Mouse (Mus musculus) midbrain, postnatal 0 days (tissue): ENCODE data around the gene Wdtc1. TPM values are rescaled to one million over a fixed set of nuclear protein-coding genes. Genes with fewer than 3 reads are reported as not detected.
A peak's percentile ranks its signal among the peaks of the same experiment; 100 is the strongest.

ENCODE experiments used
- ATAC-seq: fragments of 200-750 bp; cut with Nextera tagmentation; 2 replicates; pipeline ENCODE4 v1.8.0; 2017; ENCODE audit warnings: moderate number of reproducible peaks, mild to moderate bottlenecking, moderate TSS enrichment, moderate library complexity; ENCODE audit not compliant: low FRiP score
- DNase-seq: peaks from one replicate; pipeline ENCODE4 v3.0.0-alpha.2; 2015; ENCODE audit warnings: low spot score
- H3K27ac ChIP-seq: fragments of 300-500 bp; sonication (generic); 2 replicates; pipeline ENCODE4 v1.5.1; 2014; ENCODE audit warnings: low read depth, mild to moderate bottlenecking, low read length, mixed read lengths
- H3K27me3 ChIP-seq: fragments of 300-500 bp; sonication (generic); 2 replicates; pipeline ENCODE4 v1.6.1; 2014; ENCODE audit warnings: low read length, control low read depth, mixed read lengths; ENCODE audit not compliant: insufficient read depth
- H3K36me3 ChIP-seq: fragments of 300-500 bp; sonication (generic); 2 replicates; pipeline ENCODE4 v1.6.1; 2014; ENCODE audit warnings: low read length, control low read depth, mixed read lengths; ENCODE audit not compliant: insufficient read depth
- H3K4me1 ChIP-seq: fragments of 300-500 bp; sonication (generic); 2 replicates; pipeline ENCODE4 v1.6.1; 2014; ENCODE audit warnings: mild to moderate bottlenecking, control low read depth, antibody characterized with exemption, low read length, mixed read lengths; ENCODE audit not compliant: insufficient read depth
- H3K4me2 ChIP-seq: fragments of 300-500 bp; sonication (generic); 2 replicates; pipeline ENCODE4 v1.6.1; 2014; ENCODE audit warnings: low read depth, mild to moderate bottlenecking, low read length, mixed read lengths; ENCODE audit not compliant: poor library complexity, severe bottlenecking
- H3K4me3 ChIP-seq: fragments of 300-500 bp; sonication (generic); 2 replicates; pipeline ENCODE4 v1.5.1; 2014; ENCODE audit warnings: low read depth, mild to moderate bottlenecking, low read length, moderate library complexity
- H3K9ac ChIP-seq: fragments of 300-500 bp; sonication (generic); replicated peaks from 2 replicates; pipeline ENCODE4 v1.6.1; 2014; ENCODE audit warnings: mild to moderate bottlenecking, low read length, moderate library complexity, mixed read lengths; ENCODE audit not compliant: poor library complexity, severe bottlenecking
- H3K9me3 ChIP-seq: fragments of 300-500 bp; sonication (generic); 2 replicates; pipeline ENCODE4 v1.6.1; 2016; ENCODE audit warnings: low read length, control low read depth
- CTCF ChIP-seq: IDR thresholded peaks from 2 replicates; pipeline ENCODE4 v1.5.1; 2016; ENCODE audit warnings: antibody characterized with exemption, mild to moderate bottlenecking
- WGBS: fragments of 180-500 bp; shearing (Covaris S2); extraction: QIAGEN DNeasy Blood & Tissue Kit; methylation state at CpG from one replicate; pipeline ENCODE4 v1.1.7; 2014; 5-methylcytosine and 5-hydroxymethylcytosine counted together
- polyA plus RNA-seq: library from polyadenylated mRNA; unstranded; fragments of >200 nt; fragmentation: Nextera tagmentation; extraction: Ambion mirVana; gene quantifications from 2 replicates; pipeline ENCODE4 v1.2.1, GENCODE M21; 2015
- total RNA-seq: library from RNA; depleted of rRNA; stranded (reverse); fragments of >200 nt; gene quantifications from 2 replicates; pipeline ENCODE4 v1.2.3, GENCODE M21; 2014

Wdtc1 gene
- total and polyA plus RNA-seq, 2 experiments from 2014 or later = 15.6 to 54.8 TPM

DNA sequence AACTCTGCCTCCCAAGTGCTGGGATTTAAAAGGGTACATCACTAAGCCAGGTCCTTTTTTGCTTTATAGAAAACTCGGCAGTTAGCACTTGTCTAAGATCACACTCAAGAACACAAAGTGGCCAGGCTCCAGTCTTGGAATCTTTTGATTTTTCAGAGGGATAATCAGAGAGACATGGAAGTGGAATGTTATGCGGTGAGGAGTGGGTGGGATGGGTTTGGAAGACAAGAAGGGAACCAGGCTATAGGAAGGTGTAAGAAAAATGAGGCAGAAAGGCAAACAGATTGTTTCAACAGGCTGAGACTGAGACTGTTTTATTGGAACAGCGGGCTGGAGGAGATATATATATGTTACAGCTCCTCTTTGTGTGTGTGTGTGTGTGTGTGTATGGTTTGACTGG is 74.8 kb downstream of the Wdtc1 start:
- H3K9me3 ChIP-seq = no peaks in the 10 kb centered on the region
- DNase-seq = no peak
- ATAC-seq = no peak
- H3K36me3 ChIP-seq = 0 out of 2 replicates have a peak, but pooled peaks cover 3% of the 10 kb centered on the region
- no peak overlapping the region for H3K9ac ChIP-seq
- TF ChIP-seq CTCF = no peak
- WGBS = 88% methylated on average over 3 of the region's 3 CpGs
- H3K27me3 ChIP-seq = no peaks in the 10 kb centered on the region
- H3K4me1 ChIP-seq = peaks cover 11% of the 10 kb centered on the region; the same call in 1 of the 2 replicates
- peak overlapping the region; percentile 72; the same call in 1 of the 2 replicates for H3K4me2 ChIP-seq
- no peak overlapping the region; the same call in 1 of the 2 replicates for H3K4me3 ChIP-seq
- no peak overlapping the region for H3K27ac ChIP-seq

DNA sequence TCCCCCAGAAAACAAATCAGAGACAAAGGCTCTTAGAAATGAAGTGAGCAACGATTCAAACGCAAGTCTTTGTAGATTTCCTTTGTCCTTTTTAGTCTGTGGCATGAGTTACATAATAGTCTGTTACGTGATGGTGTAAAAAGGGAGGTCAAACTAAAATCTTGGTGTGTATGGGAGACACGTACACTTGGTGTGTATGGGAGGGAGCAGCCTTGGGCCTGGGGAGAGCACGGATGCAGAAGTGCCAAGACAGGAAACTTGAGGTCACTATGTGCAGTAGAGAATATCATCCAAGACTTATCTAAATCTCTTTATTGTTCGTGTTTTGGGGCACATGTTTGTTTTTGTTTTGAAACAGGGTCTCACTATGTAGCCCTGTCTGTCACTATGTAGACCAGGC is 75.2 kb downstream of the Wdtc1 start:
- H3K27me3 ChIP-seq = no peaks in the 10 kb centered on the region
- peak overlapping the region; percentile 89; the same call in 1 of the 2 replicates for H3K9ac ChIP-seq
- no peaks in the 10 kb centered on the region for H3K9me3 ChIP-seq
- TF ChIP-seq CTCF = no peak
- peaks cover 11% of the 10 kb centered on the region; the same call in 1 of the 2 replicates for H3K4me1 ChIP-seq
- H3K27ac ChIP-seq = peak overlapping the region; percentile 93
- H3K36me3 ChIP-seq = 0 out of 2 replicates have a peak, but pooled peaks cover 3% of the 10 kb centered on the region
- peak overlapping the region; percentile 72 for H3K4me2 ChIP-seq
- DNase-seq (no peak), ATAC-seq (no peak)
- H3K4me3 ChIP-seq = peak overlapping the region; percentile 81
- WGBS = 27% methylated on average over 6 of the region's 6 CpGs

GRCm38 (mm10) chr4:133277104-133278026 is 75.9 kb downstream of the Wdtc1 start, which contains the start of gene Tmem222:
Gene Tmem222 (minus strand): TSS chr4:133277792.
- Histone ChIP-seq H3K4me1 (peaks cover 11% of the 10 kb centered on the region; the same call in 1 of the 2 replicates), H3K9ac (peak within 1 kb of the TSS; percentile 89), H3K36me3 (0 out of 2 replicates have a peak, but pooled peaks cover 3% of the 10 kb centered on the region), H3K4me2 (peak within 1 kb of the TSS; percentile 72), H3K27me3 (no peaks in the 10 kb centered on the region), H3K4me3 (peak within 1 kb of the TSS; percentile 81), H3K9me3 (no peaks in the 10 kb centered on the region), H3K27ac (peak within 1 kb of the TSS; percentile 93)
- TF ChIP-seq CTCF = no peak
- WGBS = under 1% methylated on average over 66 of the region's 73 CpGs
- DNase-seq (peak; percentile 98), ATAC-seq (peak; percentile 94)

GRCm38 (mm10) chr4:133270929-133271328 is 82.4 kb downstream of the Wdtc1 start:
- H3K36me3 ChIP-seq = peaks cover 43% of the 10 kb centered on the region

GRCm38 (mm10) chr4:133269596-133269995 is 83.7 kb downstream of the Wdtc1 start:
- Histone ChIP-seq H3K4me3 (no peak overlapping the region), H3K9ac (no peak overlapping the region), H3K4me2 (no peak overlapping the region), H3K27ac (no peak overlapping the region), H3K27me3 (no peaks in the 10 kb centered on the region), H3K9me3 (no peaks in the 10 kb centered on the region), H3K36me3 (peaks cover 46% of the 10 kb centered on the region), H3K4me1 (no peaks in the 10 kb centered on the region)
- WGBS = 90% methylated on average over 3 of the region's 3 CpGs
- DNase-seq (no peak), ATAC-seq (no peak)
- no peak for TF ChIP-seq CTCF

More at GRCm38 (mm10) chr4:133270929-133271328, 82.4 kb downstream of the Wdtc1 start:
- TF ChIP-seq CTCF = no peak
- Histone ChIP-seq H3K27ac (no peak overlapping the region), H3K4me1 (peaks cover 4% of the 10 kb centered on the region; the same call in 1 of the 2 replicates), H3K4me3 (no peak overlapping the region), H3K9ac (no peak overlapping the region), H3K4me2 (no peak overlapping the region), H3K9me3 (no peaks in the 10 kb centered on the region), H3K27me3 (no peaks in the 10 kb centered on the region)
- 92% methylated on average over 9 of the region's 9 CpGs for WGBS
- DNase-seq (no peak), ATAC-seq (no peak)

- Histone ChIP-seq H3K9ac (no peak overlapping the region), H3K27ac (no peak overlapping the region), H3K27me3 (no peaks in the 10 kb centered on the region), H3K4me3 (no peak overlapping the region), H3K36me3 (peaks cover 48% of the 10 kb centered on the region), H3K9me3 (no peaks in the 10 kb centered on the region), H3K4me2 (no peak overlapping the region), H3K4me1 (no peaks in the 10 kb centered on the region)
- no peak for ATAC-seq
- WGBS = 94% methylated on average over 3 of the region's 3 CpGs
- no peak for DNase-seq
- TF ChIP-seq CTCF = no peak
Observed at GRCm38 (mm10) chr4:133268931-133269330, 84.3 kb downstream of the Wdtc1 start.
